In the genomic region with DNA sequence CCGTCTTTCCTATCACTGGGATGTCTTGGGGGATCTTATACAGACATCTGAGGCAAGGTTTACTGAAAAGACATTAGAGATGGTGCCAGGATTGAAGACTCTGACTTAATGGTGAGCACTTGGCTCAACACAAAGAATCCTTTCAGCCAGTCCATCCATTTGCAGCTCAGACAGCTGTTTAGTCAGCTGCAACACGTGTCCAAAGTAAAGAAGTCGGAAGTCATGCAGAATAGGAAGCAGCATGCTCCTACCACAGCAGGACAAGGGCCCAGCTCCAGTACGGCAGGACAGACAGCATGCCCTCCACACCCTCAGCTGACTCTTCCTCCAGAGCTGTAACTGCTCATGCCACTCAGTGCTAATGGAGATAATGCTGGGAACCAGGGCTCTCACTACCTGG, we compare ENCODE assay signal across 11 mouse cellular contexts.
"Had no signal": no experiment of that assay in that cellular context is flagged by ENCODE, and none has a peak within 500 bp of the region (broad histone marks: within the 10 kb centered on the region; RNA-seq: fewer than 3 reads in every experiment).

No protein-coding gene starts in this region.

- H3K9me3 ChIP-seq: intestine, embryonic 15.5 days; limb, embryonic 12.5 days; liver, embryonic 13.5 days; midbrain, embryonic 12.5 days had no signal

- DNase-seq: kidney, adult 18-20 months; kidney, postnatal 25 days; liver; liver, embryonic 13.5 days; liver, postnatal 0 days; right cerebral cortex, adult 18-20 months; right cerebral cortex, postnatal 25 days; thymus, postnatal 4 days had no signal

- H3K36me3 ChIP-seq: liver, embryonic 13.5 days; midbrain, embryonic 12.5 days had no signal

- H3K4me2 ChIP-seq: intestine, embryonic 15.5 days; limb, embryonic 12.5 days; liver, embryonic 13.5 days; midbrain, embryonic 12.5 days had no signal

- H3K4me1 ChIP-seq: limb, embryonic 12.5 days; midbrain, embryonic 12.5 days had no signal

- ATAC-seq: intestine, embryonic 15.5 days; liver, postnatal 0 days had no signal

- H3K27me3 ChIP-seq: intestine, embryonic 15.5 days; limb, embryonic 12.5 days; midbrain, embryonic 12.5 days had no signal

- H3K27ac ChIP-seq: intestine, embryonic 15.5 days; limb, embryonic 12.5 days; liver, embryonic 13.5 days; midbrain, embryonic 12.5 days had no signal

- H3K4me3 ChIP-seq: intestine, embryonic 15.5 days; limb, embryonic 12.5 days; liver, embryonic 13.5 days; midbrain, embryonic 12.5 days had no signal
